Mouse (Mus musculus): ENCODE measurements at regions not wholly inside any gene's neighbourhood (a gene's known extent, or its start where the extent isn't known, plus 50 kb on each side); places are given as distances from the start of the nearest gene placed in this dataset.

- ChIA-PET CTCF (no interaction called here), POLR2A (no interaction called here)
Observed at GRCm38 (mm10) chr1:186350381-186350780, 233.3 kb upstream of the Lyplal1 start.

- ChIA-PET CTCF (no interaction called here), POLR2A (no interaction called here)
Observed at GRCm38 (mm10) chr1:186349966-186350365, 232.9 kb upstream of the Lyplal1 start.

- ChIA-PET POLR2A (interaction anchor here in 1 of 4 experiments (1.7 kb wide), 1 partner anchor 16 kb away, joined by 4 read pairs; no protein-coding TSS in a partner anchor), CTCF (no interaction called here)
Observed at GRCm38 (mm10) chr1:186347413-186348147, 230.5 kb upstream of the Lyplal1 start.

GRCm38 (mm10) chr1:186345449-186345848 is 228.3 kb upstream of the Lyplal1 start:
- POLR2A ChIA-PET = no interaction called here
- CTCF ChIA-PET = no interaction called here

GRCm38 (mm10) chr1:186342931-186343506 is 225.9 kb upstream of the Lyplal1 start:
- ChIA-PET POLR2A (no interaction called here), CTCF (no interaction called here)

- ChIA-PET POLR2A (no interaction called here), CTCF (no interaction called here)
Observed at GRCm38 (mm10) chr1:186342391-186342790, 225.3 kb upstream of the Lyplal1 start.

- CTCF ChIA-PET = interaction anchor here in 1 of 4 experiments (0.6 kb wide), 1 partner anchor 861 kb away, joined by 4 read pairs; no protein-coding TSS in a partner anchor
- POLR2A ChIA-PET = interaction anchor here in 2 of 4 experiments (0.5 to 0.6 kb wide), 2 partner anchors 177 to 1405 kb away, joined by 4 to 5 read pairs; no protein-coding TSS in a partner anchor
Observed at GRCm38 (mm10) chr1:186341878-186342277, 224.8 kb upstream of the Lyplal1 start.

- CTCF ChIA-PET = no interaction called here
- POLR2A ChIA-PET = no interaction called here
Observed at GRCm38 (mm10) chr1:186340701-186341100, 223.6 kb upstream of the Lyplal1 start.

- ChIA-PET CTCF (no interaction called here), POLR2A (no interaction called here)
Observed at GRCm38 (mm10) chr1:186317285-186317684, 200.2 kb upstream of the Lyplal1 start.

GRCm38 (mm10) chr1:186314180-186314579 is 197.1 kb upstream of the Lyplal1 start:
- POLR2A ChIA-PET = no interaction called here

GRCm38 (mm10) chr1:186312698-186313097 is 195.6 kb upstream of the Lyplal1 start:
- ChIA-PET POLR2A (interaction anchor here in 1 of 4 experiments (0.6 kb wide), 1 partner anchor 12 kb away, joined by 3 read pairs; no protein-coding TSS in a partner anchor), CTCF (interaction anchor here in 1 of 4 experiments (0.5 kb wide), 1 partner anchor 400 kb away, joined by 3 read pairs; no protein-coding TSS in a partner anchor)

More at GRCm38 (mm10) chr1:186314180-186314579, 197.1 kb upstream of the Lyplal1 start:
- CTCF ChIA-PET = no interaction called here

- ChIA-PET CTCF (interaction anchor here in 1 of 4 experiments (0.5 kb wide), 1 partner anchor 401 kb away, joined by 3 read pairs; no protein-coding TSS in a partner anchor), POLR2A (interaction anchor here in 1 of 4 experiments (0.6 kb wide), 1 partner anchor 13 kb away, joined by 3 read pairs; no protein-coding TSS in a partner anchor)
Observed at GRCm38 (mm10) chr1:186312008-186312407, 194.9 kb upstream of the Lyplal1 start.

GRCm38 (mm10) chr1:186307627-186308026 is 190.5 kb upstream of the Lyplal1 start:
- ChIA-PET CTCF (interaction anchor here in 1 of 4 experiments (0.6 kb wide), 1 partner anchor 29 kb away, joined by 3 read pairs; no protein-coding TSS in a partner anchor), POLR2A (no interaction called here)

- POLR2A ChIA-PET = no interaction called here
- CTCF ChIA-PET = no interaction called here
Observed at GRCm38 (mm10) chr1:186297464-186297863, 180.4 kb upstream of the Lyplal1 start.

- ChIA-PET POLR2A (no interaction called here), CTCF (no interaction called here)
Observed at GRCm38 (mm10) chr1:186295201-186295600, 178.1 kb upstream of the Lyplal1 start.

GRCm38 (mm10) chr1:186294635-186295034 is 177.5 kb upstream of the Lyplal1 start:
- ChIA-PET POLR2A (no interaction called here), CTCF (no interaction called here)

GRCm38 (mm10) chr1:186289117-186289516 is 172.0 kb upstream of the Lyplal1 start:
- POLR2A ChIA-PET = no interaction called here
- CTCF ChIA-PET = no interaction called here

- ChIA-PET CTCF (no interaction called here), POLR2A (interaction anchor here in 1 of 4 experiments (1.4 kb wide), 1 partner anchor 24 kb away, joined by 3 read pairs; no protein-coding TSS in a partner anchor)
Observed at GRCm38 (mm10) chr1:186287831-186288230, 170.7 kb upstream of the Lyplal1 start.

- POLR2A ChIA-PET = interaction anchor here in 1 of 4 experiments (1.2 kb wide), 1 partner anchor 24 kb away, joined by 4 read pairs; no protein-coding TSS in a partner anchor
- CTCF ChIA-PET = no interaction called here
Observed at GRCm38 (mm10) chr1:186286401-186286800, 169.3 kb upstream of the Lyplal1 start.

GRCm38 (mm10) chr1:186277981-186278634 is 161.0 kb upstream of the Lyplal1 start:
- ChIA-PET POLR2A (no interaction called here), CTCF (interaction anchor here in 1 of 4 experiments (0.6 kb wide), 1 partner anchor 91 kb away, joined by 3 read pairs; no protein-coding TSS in a partner anchor)
